Mouse (Mus musculus) cerebellum, postnatal 10 days (tissue): ENCODE measurements around the gene Rab11a.

ENCODE experiments used
- DNase-seq, 2 experiments: peaks; one replicate each; pipeline ENCODE4 v3.0.0; 2021; ENCODE audit warnings: mixed read lengths in 2 of 2

The Rab11a gene

DNA sequence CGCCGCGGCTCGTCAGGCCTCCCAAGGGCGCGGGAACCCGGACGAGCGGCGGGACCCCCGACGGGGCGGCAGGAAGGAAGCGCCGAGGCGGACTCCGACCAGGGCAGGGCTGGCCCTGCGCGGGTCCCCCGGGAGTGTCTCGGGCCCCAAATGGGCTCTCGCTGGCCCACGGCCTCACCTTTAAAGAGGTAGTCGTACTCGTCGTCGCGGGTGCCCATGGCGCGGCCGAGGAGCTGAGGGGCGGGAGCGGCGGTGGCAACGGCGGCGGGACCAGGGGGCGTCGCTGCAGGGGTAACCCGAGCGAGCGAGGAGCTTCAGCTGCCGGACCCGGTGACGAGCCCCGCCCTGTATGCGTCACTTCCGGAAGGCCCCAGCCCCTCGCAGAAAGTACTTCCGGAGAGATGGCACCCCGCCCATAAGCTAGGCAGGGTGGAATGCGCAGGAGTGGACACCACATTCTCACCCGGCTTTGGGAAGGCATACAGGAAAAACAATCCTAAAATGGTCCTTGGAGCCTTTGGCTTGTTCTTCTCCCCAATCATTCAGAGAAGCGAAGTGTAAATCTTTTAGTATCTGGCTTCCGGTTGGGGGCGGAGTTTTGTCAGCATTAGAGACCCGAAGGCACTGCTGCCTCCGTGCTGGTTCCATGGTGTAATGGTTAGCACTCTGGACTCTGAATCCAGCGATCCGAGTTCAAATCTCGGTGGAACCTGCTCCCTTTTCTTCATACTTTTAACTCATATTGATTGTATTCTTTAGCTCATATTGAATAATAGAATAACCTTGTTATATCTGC, at the start of gene Rab11a:
Rab11a (minus strand) TSS at position 353 of the 796 bp plus-strand sequence.
- peak; percentile 99 for DNase-seq

DNA sequence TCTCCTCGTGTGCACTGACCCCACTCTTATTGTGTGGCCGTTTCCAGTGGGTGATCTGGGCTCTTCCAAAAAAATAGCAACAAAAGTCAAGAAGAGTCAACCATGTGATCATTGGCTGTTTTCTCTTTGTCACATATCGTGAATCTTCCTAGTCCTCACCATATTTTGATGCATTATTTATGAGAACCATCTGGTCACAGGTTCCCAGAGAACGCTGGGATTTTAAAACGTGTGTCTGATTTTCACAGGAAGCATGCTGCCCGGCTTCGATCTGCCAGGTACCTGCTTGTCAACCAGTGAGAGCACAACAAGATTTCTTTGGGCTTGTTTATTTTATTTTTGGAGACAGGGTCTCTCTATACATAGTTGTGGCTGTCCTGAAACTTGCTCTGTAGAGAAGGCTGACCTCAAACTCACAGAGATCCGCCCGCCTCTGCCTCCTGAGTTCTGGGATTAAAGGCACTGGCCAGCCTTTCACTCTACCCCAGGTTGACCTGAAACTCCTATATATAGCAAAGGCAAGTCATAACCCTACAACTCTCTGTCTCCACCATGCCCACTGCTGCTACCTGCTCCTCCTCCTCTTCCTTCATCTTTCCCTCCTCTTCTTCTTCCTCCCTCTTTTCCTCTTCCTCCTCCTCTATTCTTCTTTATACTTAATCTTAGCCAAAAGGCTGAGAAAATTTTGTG, 48.8 kb upstream of the Rab11a start:
- no peak for DNase-seq

DNA sequence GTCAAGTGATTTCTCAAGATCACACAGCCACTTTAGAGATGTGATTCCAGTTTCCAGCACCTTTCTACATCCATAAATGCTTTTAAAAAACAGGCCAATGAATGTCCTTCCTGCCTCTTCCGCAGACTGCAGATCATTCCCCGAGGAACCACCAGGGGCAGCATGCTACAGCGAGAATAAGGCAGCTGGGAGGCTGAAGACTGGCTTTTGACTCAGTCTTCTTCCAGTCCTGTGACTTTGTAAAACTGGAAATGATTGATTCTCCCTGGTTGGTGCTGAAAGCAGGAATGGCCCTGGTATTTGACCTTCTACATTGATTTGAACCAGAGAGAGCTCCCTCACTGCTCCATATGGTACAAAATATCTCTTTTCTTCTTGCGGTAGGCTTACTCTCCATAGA, 47.3 kb upstream of the Rab11a start:
- peak; percentile 73 to 77 for DNase-seq

DNA sequence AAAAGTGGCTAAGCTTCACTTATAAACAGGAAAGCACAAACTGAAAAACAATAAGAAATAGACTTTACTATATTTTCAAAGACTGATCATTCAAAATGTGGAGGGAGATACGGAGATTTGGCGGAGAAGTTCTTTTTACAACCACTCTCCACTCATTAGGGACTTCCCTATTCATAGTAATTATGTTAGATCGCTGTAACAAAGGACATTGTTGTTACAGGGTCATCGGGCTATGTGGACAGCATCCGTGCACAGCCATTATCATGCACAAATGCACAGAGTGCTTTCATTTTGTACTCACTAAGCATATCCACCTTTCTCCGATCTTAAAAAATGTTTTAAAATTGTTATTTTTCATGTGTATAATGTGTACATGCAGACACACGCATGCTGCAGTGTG, 46.0 kb upstream of the Rab11a start:
- DNase-seq, result no peak

DNA sequence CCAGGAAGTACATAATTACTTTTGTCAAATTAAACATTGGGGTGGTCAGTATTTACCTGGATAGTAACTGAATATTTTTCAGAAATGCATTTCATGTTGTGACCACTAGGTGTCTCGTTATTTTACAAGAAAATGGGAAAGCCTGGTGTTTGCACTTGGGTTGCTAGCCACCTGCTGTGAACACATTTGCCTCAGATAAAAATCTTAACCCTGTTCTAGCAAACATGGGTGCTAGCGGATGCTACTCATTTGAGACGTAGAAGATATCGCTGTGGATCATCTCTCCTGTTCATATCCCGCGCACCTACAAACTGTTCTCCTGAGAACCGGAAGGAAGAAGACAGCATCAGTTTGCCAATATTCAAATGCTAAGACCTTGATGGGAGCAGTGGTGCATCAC, 42.1 kb upstream of the Rab11a start:
- DNase-seq, result peak; percentile 66 to 80

DNA sequence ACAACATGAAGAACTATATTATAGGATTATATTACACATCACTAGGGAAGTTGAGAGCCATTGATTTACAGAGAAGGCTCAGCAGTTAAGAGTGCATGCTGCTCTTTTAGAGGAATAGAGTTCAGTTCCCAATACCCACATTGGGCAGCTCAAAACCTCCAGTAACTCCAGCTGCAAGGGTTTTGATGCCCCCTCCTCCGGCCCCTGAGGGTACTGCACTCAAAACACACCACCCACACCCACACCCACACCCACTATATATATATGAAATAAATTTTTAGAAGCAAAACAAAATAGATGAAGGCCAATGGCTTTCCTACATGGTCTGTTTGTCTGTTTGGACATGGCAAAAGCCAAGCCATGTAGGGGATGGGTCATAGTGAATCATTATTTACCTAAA, 40.6 kb upstream of the Rab11a start:
- no peak for DNase-seq

DNA sequence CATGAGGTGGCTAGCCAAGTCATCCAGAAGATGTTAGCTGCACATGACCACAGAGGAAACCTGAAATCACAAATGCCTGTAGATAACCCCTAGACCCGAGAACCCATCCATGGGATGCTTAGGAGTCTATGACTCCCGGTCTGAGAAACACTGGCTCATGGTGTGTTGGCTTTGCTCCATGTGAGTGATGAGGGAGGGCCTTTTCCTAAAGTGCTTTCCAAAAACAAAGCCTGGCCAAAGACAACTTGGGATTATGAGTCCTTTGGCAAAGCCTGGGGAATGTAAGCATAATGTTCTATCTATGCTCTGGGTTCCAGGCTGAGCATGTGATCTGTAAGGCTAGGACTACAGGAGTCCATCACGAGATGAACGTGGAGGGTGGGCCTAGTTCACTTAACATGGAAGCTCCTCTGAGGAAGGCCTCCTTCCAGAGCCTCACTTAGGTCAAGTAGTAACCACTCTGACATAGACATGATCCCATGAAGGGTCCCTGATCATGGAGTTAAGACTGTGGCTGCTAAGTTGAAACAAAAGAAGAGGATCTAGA, 40.0 kb upstream of the Rab11a start:
- no peak for DNase-seq

DNA sequence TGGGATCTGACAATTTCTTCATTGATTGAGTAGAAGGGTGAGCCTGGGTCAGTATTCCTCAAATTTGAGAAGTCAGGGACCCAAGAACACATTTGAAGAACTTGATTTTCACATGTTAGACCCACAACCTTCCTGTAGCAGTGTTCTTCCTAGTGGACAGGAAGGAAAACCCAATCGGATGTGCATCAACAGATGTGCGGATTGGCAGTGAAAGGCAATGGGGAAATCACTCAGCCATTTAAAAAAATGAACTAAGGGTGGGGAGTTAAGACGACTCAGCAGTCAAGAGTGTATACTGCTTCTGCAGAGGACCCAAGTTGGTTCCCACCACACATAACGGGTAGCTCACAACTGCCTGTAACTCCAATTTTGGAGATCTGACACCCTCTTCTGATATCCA, 37.9 kb upstream of the Rab11a start:
- DNase-seq, result no peak

DNA sequence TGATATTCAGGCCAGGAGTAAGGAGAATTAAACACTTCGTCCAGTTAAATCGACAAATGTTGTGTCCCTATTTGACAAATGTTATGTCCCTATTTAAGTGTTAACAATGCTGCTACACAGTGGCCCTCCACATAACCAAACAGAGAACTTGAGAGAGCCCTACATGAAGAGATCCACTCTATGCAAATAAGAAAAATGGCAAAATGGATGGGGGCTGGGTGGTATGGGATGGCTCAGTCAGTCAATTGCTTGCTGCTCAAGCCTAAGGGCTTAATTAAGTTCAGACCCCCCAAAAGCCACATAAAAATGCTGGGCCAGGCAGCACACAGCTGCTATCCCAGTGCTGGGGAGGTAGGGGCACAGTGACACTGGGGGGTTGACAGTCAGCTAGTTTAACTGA, 37.3 kb upstream of the Rab11a start:
- DNase-seq, result no peak

DNA sequence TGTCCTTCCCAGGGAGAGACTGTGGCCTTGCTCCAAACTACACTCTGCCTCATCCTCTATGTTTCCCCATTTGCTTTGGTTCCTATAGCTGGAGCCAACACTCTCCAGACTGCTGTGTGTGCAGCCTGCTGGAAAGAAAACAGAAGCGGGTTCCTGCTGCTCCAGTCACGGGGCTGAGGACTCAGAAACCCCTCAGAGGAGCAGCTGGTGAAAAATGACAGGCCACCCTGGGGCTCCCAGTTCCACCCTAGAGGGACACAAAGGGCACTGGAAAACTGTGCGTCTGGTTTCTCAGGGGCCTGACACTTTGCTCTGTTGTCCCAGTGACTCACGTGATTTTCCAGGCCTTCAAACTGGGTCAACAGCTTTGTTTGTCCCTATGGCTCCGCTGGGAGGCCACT, 36.9 kb upstream of the Rab11a start:
- DNase-seq, result peak; percentile 27 to 40

DNA sequence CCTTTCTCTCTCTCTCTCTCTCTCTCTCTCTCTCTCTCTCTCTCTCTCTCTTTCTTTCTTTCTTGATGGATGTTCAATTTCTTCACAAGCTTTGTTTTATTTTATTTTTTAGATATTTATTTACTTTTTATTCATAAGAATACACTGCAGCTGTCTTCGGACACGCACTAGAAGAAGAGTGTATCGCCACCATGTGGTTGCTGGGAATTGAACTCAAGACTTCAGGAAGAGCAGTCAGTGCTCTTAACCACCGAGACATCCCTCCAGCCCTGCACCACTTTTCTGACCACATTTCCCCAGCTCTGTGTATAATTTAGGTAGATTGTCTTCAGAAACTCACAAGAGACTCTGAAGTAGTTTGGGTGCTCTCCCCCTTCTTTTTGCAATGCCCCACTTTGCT, 36.4 kb upstream of the Rab11a start:
- peak; percentile 29 to 48 for DNase-seq

DNA sequence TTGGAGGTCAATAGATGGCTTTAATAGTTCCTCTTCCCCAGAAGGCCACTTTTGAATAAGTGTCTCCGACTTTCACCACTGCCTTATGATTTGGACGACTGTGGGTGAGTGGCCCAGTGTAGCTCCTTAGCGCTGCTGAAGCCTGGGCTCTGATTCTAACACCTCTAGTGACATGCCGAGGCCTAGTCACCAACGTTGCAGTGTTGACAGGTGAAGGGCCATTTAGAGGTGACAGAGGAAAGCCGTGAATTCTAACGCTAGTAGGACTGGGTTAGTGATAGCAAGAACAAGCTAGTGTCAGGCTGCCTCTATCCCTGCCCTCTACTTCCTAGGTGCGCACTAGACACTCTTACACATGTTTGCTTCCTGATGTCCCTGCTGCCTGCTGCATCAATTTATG, 35.7 kb upstream of the Rab11a start:
- DNase-seq, result no peak

DNA sequence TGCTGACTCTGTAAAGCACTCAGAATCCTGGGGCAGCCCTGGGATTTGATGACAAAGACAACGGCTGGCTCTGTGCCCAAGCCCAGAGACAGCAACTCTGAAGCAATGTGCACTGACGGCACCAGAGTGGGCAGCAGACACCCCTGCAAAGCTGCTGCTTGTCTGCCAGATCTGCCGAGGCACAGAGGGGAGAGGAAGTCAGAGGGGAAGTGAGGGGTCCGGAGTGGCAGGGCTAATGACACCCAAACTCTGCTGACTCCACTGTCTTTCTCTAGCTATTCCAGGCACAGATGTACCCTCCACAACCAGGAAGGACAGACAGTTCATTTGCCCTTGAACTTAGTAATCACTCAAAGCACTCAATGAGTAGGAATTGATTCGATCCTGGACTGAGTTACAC, 33.7 kb upstream of the Rab11a start:
- DNase-seq, result peak; percentile 58 to 71

DNA sequence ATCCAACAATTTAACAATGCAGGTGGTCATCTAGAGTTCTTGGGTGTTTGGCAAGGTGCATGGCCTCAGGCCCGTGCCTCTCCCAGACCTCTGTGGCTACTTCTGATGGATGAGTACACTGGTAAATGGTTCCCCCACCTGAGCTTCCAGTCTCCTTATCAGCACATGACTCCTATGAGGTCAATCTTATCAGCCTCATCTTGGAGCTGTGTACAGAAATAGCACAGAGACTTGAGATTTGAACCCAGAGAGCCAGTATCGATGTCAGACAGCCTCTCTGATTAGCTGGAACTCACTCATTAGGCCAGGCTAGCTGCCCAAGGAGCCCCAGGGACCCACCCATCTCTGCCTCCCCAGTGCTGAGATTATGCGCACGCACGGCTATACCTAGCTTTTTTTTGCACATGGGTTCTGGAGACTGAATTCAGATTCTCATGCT, 32.9 kb upstream of the Rab11a start:
- no peak for DNase-seq

DNA sequence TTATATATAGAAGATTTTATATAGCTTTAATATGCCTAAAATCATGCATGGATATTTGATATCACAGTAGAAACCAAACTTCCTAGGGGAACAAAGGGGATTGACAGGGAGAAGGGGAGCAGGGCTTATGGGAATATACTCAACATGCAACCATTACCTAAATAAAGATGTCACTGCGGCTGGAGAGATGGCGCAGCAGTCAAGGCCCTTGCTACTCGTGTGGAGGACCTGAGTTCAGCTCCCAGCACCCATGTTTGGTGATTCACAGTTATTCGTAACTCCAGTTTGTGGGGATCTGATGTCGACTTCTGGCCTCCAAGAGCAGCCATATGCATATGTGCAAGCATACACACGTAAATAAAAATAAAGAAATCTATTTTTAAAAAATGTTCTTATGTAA, 32.4 kb upstream of the Rab11a start:
- DNase-seq, result no peak

DNA sequence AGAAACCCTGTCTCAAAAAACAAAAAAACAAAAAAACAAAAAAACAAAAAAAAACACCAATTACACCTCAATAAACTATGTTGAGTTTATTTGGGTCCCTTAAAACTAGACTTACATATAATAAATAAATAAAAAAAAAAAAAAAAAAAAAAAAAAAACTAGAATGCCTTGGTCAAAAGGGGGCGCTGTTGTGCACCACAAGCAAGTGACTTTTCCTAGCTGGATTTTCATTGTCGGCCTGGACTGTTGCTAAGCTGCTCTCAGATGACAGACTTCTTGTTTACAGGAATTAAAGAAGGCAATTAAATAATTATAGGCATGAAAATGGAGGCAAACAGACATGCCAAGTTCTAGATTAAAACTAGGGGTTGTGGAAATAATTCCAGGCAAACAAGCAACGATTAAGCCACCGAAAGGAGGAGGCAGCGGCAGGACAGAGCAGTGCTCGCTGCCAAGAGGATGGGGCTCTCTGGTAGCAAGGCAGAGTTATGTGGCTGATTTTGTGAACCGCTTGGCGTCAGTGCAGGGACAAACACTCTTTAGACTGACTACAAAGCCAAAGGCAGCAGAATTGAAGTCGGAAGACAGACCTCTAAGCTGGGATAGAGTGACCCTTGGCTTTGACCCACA, 31.6 kb upstream of the Rab11a start:
- peak; percentile 69 to 75 for DNase-seq

DNA sequence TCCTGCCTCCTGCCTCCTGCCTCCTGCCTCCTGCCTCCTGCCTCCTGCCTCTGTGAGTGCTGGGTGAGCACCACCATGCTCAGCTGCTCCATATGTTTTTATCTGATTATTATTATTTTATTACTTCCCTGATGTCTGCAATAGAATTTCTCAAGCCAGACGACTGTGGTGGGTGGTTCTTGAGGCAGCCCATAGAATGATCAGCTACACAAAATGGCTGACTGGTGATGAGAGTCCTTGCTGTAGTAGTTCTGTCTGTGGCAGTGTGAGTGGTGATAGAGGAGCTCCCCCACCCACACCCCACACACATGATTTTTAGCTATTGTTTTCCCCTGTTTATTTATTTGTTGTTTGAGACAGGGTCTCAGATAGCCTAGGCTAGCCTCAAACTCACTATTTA, 30.2 kb upstream of the Rab11a start:
- no peak for DNase-seq

DNA sequence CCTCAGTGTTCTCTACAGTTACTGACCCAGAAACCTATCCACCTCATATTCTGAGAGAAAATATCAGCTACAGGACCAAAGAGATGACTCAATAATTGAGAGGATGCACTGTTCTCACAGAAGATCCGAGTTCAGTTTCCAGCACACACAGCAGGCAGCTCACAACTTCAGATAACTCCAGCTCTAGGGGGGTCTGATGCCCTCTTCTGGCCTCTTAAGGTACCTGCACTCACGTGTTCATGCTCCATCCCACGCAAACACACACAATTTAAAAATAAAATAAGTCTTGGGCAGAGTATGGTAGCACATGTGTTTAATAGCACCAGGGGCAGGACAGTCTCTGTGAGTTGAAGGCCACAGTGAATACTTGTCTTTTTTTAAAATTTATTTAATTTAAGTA, 28.6 kb upstream of the Rab11a start:
- no peak for DNase-seq

DNA sequence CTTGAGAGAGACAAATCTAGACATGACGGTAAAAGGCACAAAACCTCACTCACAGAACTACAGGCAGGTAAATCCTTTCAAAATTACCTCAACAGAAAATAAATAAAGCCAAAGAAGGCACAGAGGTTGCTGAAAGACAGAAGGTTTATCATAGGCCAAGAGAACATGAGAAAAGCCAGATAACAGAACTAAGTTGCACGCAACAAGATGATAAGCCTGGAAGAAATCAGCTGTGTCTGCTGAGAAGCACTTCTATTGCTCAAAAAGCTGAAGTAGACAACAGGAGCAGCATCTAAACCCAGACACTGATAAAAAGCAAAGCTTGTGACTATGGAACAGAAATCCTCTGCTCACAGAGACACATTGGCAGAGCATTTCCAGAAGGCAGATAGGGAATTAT, 27.3 kb upstream of the Rab11a start:
- DNase-seq, result no peak

DNA sequence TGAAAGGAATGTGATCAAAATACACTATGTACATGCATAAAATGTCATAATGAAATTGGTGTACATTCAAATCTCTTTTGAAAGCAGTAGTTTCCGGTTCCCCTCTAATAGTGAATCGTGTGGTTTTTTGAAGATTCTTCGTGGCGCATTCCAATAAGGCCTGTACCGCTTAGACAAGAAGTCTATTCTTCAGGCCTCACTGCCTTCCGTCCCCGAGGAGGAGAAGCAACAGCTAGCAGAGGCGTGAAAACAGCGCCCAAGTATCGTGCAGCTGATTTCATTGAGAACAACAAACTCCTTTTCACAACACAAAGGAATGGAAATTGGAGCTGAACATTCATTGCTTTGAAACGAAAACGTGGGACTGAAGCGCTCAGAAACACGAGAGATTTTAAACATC, 20.5 kb upstream of the Rab11a start:
- no peak for DNase-seq

DNA sequence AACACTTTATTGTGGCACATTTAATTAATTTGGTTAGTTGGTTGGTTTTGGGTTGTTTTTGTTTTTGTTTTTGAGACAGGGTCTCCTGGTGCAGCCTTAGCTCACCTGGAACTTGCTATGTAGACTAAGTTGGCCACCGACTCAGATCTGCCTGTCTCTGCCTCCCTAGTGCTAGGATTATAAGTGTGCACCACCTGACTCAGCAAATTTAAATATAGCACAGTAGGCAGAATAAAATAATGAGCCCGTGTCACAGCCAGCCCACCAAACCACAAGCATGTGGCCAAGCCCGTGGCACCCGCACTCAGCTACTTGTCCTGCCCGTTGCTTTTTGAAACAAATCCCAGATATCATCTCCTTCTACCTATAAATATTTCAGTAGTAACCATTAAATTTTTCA, 15.0 kb upstream of the Rab11a start:
- DNase-seq, result no peak

DNA sequence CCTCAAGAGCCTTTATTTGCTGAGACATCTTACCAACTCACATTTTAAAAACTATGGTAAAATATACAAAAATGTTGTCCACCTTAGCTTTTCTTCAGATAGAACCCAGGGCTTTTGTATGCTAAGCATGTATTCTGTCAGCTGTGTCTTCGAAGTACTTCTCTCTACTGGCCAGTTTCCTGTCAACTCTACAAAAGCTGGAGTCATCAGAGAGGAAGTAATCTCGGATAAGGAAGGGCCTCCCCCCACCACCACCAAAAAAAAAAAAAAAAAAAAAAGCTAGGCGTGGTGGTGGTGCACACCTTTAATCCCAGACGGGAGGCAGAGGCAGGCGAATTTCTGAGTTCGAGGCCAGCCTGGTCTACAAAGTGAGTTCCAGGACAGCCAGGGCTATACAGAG, 11.8 kb upstream of the Rab11a start:
- DNase-seq, result no peak

DNA sequence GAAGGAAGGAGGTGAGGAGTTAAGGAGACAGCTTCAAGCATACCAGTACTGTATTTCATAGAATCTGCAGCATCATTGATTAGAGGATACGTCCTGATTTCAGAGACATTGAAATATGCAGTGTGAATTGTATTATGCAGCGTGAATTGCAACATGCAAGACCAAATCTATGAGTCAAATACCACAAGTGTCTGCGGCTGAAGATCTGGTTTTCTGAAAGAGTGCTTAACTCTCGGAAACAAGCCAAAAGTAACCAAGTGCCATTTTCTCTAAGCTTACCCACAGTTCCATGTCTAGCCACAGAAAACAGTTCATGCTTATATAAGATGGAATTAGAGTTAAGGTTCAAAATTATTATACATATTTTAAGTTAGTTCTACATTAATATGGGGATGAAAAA, 10.2 kb upstream of the Rab11a start:
- no peak for DNase-seq

DNA sequence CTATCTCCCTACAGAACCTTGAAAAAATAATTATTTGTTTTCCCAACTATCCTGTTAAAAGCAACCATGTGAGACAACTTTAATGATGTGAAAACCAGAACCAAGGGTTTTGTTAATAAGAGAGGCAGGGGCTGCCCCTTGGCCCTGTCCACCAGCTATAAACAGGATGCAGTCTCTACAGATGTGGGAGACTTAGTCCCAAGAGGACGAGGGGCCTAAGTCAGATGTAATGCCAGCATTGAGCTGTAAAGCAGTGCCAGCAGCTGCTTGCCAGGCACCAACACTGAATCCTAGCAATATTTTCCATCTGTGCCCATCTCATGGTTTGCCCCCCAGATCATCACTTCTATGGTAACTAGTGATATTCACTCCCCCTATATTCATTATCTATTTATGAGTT, 4.9 kb upstream of the Rab11a start:
- no peak for DNase-seq
